Mouse (Mus musculus) liver, embryonic 16.5 days (tissue): ENCODE data around the gene B9d2. TPM values are rescaled to one million over a fixed set of nuclear protein-coding genes. Genes with fewer than 3 reads are reported as not detected.

ENCODE experiments used
- ATAC-seq: fragments of 200-750 bp; cut with Nextera tagmentation; 2 replicates; pipeline ENCODE4 v1.8.0; 2017; ENCODE audit warnings: low read depth, mild to moderate bottlenecking, moderate number of reproducible peaks, moderate library complexity
- H3K27ac ChIP-seq: fragments of 300-500 bp; sonication (generic); 2 replicates; pipeline ENCODE4 v1.5.1; 2014; ENCODE audit warnings: mild to moderate bottlenecking, low read length
- H3K27me3 ChIP-seq: fragments of 300-500 bp; sonication (generic); 2 replicates; pipeline ENCODE4 v1.6.1; 2014; ENCODE audit warnings: low read depth, low read length, mixed read lengths; ENCODE audit not compliant: control insufficient read depth, insufficient read depth
- H3K36me3 ChIP-seq: fragments of 300-500 bp; sonication (generic); 2 replicates; pipeline ENCODE4 v1.6.1; 2014; ENCODE audit warnings: mild to moderate bottlenecking; ENCODE audit not compliant: control insufficient read depth, insufficient read depth
- H3K4me1 ChIP-seq: fragments of 300-500 bp; sonication (generic); 2 replicates; pipeline ENCODE4 v1.6.1; 2014; ENCODE audit warnings: low read depth, low read length, mixed read lengths; ENCODE audit not compliant: control insufficient read depth
- H3K4me2 ChIP-seq: fragments of 300-500 bp; sonication (generic); 2 replicates; pipeline ENCODE4 v1.6.1; 2014; ENCODE audit warnings: low read depth, low read length, mixed read lengths
- H3K4me3 ChIP-seq: fragments of 300-500 bp; sonication (generic); 2 replicates; pipeline ENCODE4 v1.5.1; 2014; ENCODE audit warnings: low read depth, mild to moderate bottlenecking, low read length
- H3K9ac ChIP-seq: fragments of 300-500 bp; sonication (generic); 2 replicates; pipeline ENCODE4 v1.6.1; 2014; ENCODE audit warnings: low read depth, low read length
- H3K9me3 ChIP-seq: fragments of 300-500 bp; sonication (generic); replicated peaks from 2 replicates; pipeline ENCODE4 v1.6.1; 2016; ENCODE audit warnings: low read length; ENCODE audit not compliant: control insufficient read depth
- WGBS: fragments of 180-500 bp; shearing (Covaris S2); extraction: QIAGEN DNeasy Blood & Tissue Kit; methylation state at CpG from one replicate; pipeline ENCODE4 v1.1.7; 2014; ENCODE audit not compliant: insufficient replicate concordance; 5-methylcytosine and 5-hydroxymethylcytosine counted together
- polyA plus RNA-seq: library from polyadenylated mRNA; unstranded; fragments of >200 nt; fragmentation: Nextera tagmentation; extraction: Ambion mirVana; gene quantifications from 2 replicates; pipeline ENCODE4 v1.2.1, GENCODE M21; 2015

The B9d2 gene
- polyA plus RNA-seq, 1 experiment from 2014 or later: 20.1 TPM

DNA sequence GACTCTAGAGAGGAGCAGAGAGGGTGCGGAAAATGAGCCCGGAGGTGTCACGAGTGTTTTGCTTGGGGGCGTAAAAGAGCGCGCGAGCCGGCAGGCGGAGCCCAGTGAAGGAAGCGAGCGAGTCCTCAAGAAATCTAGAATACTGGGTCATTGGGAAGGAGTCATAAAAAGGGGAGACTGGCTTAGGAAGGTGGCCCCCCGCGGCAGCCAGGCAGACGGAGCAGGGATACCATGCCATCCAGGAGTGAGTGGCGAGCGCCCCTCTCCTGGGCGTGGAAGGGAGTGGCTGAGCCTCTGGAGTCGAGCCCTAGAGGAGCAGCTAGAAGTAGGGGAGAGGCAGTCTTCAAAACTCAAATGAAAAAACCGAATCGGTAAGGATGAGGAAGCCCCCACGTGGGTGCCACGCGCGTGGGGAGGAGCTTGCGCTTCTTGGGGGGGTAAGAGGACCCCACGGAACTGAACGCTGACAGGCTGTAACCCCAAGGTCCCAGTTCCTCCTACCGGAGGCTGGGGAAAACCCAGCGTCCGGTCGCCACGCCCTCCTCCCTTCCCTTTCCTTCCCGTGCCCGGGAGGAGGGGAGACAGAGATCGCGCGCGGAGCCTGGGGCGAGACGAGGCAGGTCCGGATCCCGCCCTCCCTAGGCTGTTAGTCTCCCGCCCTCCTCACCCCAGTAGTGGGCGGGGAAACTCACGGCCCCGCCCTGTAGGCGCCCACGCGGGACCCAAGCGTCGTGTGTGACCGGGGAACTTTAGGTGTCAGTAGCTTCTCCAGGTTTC, 8.4 kb downstream of the B9d2 start:
- Histone ChIP-seq H3K4me1 (peaks cover 62% of the 10 kb centered on the region), H3K4me3 (peak overlapping the region; percentile 89), H3K9me3 (no peaks in the 10 kb centered on the region), H3K36me3 (peaks cover 7% of the 10 kb centered on the region), H3K27ac (peak overlapping the region; percentile 96), H3K9ac (peak overlapping the region; percentile 92), H3K4me2 (peak overlapping the region; percentile 100), H3K27me3 (no peaks in the 10 kb centered on the region)
- under 1% methylated on average over 52 of the region's 52 CpGs for WGBS
- ATAC-seq: peak; percentile 81

DNA sequence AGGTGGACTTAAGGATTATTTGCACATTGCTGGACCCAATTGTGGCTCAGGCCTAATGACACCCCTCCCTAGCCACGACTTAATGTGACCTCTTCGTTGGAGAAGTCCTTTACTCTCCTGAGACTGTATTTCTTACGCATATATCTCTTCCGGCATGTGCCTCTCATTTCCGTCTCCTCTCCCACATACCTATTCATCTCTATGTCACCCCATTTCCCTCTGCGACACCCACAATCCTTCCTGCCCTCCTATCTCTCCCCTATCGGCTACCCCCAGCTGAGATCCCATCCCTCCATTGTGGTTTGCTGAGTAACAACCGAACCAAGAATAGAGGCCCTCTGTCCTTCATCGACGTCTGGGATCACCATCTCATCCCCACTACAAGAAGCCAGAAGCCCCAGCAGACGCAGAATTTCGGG, 9.0 kb downstream of the B9d2 start:
- H3K4me1 ChIP-seq: peaks cover 58% of the 10 kb centered on the region
- peak; percentile 22 for ATAC-seq

DNA sequence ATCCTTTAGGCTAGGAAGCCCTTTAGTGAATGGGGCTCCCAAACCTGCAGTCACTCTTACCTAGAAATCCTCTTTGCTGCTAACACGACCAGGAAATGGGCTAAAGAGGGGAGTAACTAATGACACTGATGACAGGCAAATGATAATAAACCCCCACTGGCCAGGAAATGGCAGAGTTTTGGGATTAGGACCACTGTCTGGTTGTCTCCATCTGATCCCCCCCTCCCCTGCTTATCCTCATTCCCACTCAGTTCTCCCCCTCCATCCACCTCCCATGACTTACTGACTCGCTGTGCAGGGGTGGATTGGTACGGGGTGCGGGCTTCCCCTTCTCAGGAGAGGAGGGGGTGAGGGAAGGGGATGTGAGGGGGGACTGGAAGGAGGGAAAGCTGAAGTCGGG, 9.5 kb downstream of the B9d2 start:
- H3K9ac ChIP-seq: peak overlapping the region; percentile 92
- no peak for ATAC-seq
- WGBS: 20% methylated on average over 5 of the region's 5 CpGs

More for the DNA sequence above, 9.0 kb downstream of the B9d2 start:
- WGBS: 2% methylated on average over 12 of the region's 12 CpGs
- H3K4me3 ChIP-seq: peak overlapping the region; percentile 89
- H3K27me3 ChIP-seq: no peaks in the 10 kb centered on the region
- peak overlapping the region; percentile 96 for H3K27ac ChIP-seq
- H3K9ac ChIP-seq: peak overlapping the region; percentile 92
- H3K36me3 ChIP-seq: peaks cover 7% of the 10 kb centered on the region
- peak overlapping the region; percentile 100 for H3K4me2 ChIP-seq
- H3K9me3 ChIP-seq: no peaks in the 10 kb centered on the region

DNA sequence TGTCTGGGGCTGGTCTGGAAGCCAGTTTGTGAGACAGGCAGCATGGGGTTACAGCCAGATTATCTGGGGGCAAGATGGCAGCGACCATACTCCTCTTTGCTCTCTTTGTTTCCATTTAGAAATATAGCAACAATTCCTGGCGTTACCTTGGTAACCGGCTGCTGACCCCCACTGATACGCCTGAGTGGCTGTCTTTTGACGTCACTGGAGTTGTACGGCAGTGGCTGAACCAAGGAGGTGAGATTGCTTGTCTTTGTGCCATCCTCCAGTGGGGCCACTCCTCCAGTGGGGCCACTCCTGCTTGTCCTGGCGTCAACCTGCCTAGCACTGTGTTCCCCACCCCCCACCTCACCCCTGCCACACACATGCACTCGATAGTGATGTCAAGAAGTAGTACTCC, 13.5 kb downstream of the B9d2 start:
- Histone ChIP-seq H3K9me3 (no peaks in the 10 kb centered on the region), H3K27ac (no peak overlapping the region), H3K4me1 (peaks cover 25% of the 10 kb centered on the region), H3K9ac (no peak overlapping the region), H3K27me3 (no peaks in the 10 kb centered on the region), H3K36me3 (peaks cover 16% of the 10 kb centered on the region), H3K4me3 (no peak overlapping the region), H3K4me2 (no peak overlapping the region)
- 65% methylated on average over 8 of the region's 8 CpGs for WGBS
- ATAC-seq: no peak

More for the DNA sequence above, 9.5 kb downstream of the B9d2 start:
- Histone ChIP-seq H3K9me3 (no peaks in the 10 kb centered on the region), H3K4me2 (peak overlapping the region; percentile 100), H3K27me3 (no peaks in the 10 kb centered on the region), H3K36me3 (peaks cover 10% of the 10 kb centered on the region), H3K27ac (peak overlapping the region; percentile 96), H3K4me1 (peaks cover 53% of the 10 kb centered on the region), H3K4me3 (peak overlapping the region; percentile 89)

DNA sequence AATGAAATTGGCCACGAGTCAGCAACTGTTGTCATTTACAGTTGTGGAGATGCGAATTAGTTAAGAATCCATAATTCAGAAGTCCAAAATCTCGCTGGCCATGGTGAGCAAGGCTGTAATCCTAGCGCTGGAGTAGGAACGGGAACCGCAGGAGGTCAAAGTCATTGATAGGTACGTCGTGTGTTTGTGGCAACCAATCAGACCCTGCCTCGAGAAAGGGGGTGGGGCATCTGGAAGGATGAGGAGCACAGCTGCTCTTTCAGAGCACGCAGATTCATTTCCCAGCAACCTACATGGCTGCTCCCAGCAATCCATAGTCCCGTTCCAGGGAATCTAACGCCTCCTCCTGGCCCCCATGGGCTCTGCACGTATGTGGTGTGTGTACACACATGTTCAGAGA, 19.3 kb downstream of the B9d2 start:
- Histone ChIP-seq H3K4me1 (peaks cover 13% of the 10 kb centered on the region), H3K36me3 (peaks cover 30% of the 10 kb centered on the region)

DNA sequence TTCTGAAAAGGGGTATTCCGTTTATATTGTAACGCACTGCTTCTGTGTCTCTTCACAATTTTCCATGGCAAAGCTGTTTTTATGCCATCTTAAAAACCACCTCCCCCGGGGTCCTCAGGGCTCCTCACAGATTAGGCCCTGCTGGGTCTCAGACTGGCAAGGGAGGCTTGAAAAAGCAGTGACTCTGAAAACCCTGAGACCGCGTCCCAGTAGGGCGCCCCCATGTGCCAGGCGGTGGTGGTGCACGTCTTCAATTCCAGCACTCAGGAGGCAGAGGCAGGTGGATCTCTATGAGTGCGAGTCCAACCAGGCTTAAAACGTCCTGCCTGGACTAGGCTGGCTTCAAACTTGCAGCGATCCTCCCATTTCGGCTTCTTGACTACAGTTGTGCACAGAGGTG, 20.2 kb downstream of the B9d2 start:
- H3K27me3 ChIP-seq: no peaks in the 10 kb centered on the region
- no peak overlapping the region for H3K4me2 ChIP-seq
- WGBS: 86% methylated on average over 12 of the region's 12 CpGs
- H3K36me3 ChIP-seq: peaks cover 28% of the 10 kb centered on the region
- no peak for ATAC-seq
- H3K9me3 ChIP-seq: peaks cover 5% of the 10 kb centered on the region
- no peak overlapping the region for H3K4me3 ChIP-seq
- H3K27ac ChIP-seq: no peak overlapping the region
- H3K9ac ChIP-seq: no peak overlapping the region
- peaks cover 17% of the 10 kb centered on the region for H3K4me1 ChIP-seq

More for the DNA sequence above, 19.3 kb downstream of the B9d2 start:
- WGBS: 76% methylated on average over 13 of the region's 13 CpGs
- Histone ChIP-seq H3K4me3 (no peak overlapping the region), H3K27ac (no peak overlapping the region), H3K27me3 (no peaks in the 10 kb centered on the region), H3K9ac (no peak overlapping the region), H3K4me2 (no peak overlapping the region), H3K9me3 (peaks cover 5% of the 10 kb centered on the region)
- no peak for ATAC-seq

DNA sequence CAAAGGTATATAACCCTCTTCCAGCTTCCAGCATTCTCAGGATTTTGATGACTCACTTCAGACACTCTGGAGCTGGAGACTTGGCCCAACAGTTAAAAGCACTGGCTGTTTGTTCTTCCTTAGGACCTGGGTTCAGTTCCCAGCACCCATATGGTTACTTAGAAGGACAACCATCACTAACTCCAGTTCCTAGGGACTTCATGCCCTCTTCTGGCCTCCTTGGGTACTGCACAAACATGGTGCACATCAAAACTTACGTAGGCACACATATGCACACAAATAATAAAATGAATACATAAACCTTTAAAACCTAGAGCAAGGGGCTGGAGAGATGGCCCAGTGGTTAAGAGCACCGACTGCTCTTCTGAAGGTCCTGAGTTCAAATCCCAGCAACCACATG, 21.8 kb downstream of the B9d2 start:
- 87% methylated on average over 2 of the region's 2 CpGs for WGBS
- Histone ChIP-seq H3K27me3 (no peaks in the 10 kb centered on the region), H3K4me1 (peaks cover 27% of the 10 kb centered on the region), H3K9me3 (peaks cover 5% of the 10 kb centered on the region), H3K36me3 (peaks cover 23% of the 10 kb centered on the region), H3K27ac (no peak overlapping the region), H3K4me2 (no peak overlapping the region), H3K4me3 (no peak overlapping the region), H3K9ac (no peak overlapping the region)
- ATAC-seq: no peak

DNA sequence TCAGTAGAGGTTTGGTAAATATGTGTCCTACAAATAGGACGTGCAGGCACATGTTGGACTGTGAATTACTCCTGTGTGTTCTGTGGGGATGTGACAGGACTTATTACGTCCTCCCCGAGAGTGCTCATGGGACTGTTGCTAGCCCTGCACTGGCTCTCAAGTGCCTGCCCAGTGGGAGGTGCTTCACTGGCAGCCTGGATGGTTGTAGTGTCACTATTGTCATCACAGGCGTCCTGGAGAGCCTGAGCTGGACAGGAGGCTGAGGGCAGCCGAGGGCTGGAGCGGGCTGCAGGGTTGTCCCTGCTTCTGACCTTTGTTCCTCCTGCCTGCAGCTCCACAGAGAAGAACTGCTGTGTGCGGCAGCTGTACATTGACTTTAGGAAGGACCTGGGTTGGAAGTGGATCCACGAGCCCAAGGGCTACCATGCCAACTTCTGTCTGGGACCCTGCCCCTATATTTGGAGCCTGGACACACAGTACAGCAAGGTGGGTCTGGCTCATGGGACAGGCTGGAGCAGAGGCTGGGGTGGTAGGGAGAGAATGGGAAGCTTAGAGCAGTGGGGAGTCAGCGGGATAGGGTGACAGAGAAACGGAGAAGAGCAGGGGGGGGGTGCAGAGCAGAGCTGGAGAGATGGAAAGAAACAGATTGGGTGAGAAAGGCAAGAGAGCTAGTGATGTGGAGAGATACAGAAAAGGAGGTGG, 23.4 kb downstream of the B9d2 start:
- Histone ChIP-seq H3K4me3 (peak overlapping the region; percentile 7), H3K27ac (0 out of 2 replicates have a peak overlapping the region, but pooled peaks have one; percentile 20), H3K9ac (no peak overlapping the region), H3K36me3 (peaks cover 23% of the 10 kb centered on the region), H3K4me1 (peaks cover 34% of the 10 kb centered on the region), H3K4me2 (peak overlapping the region; percentile 10), H3K27me3 (no peaks in the 10 kb centered on the region), H3K9me3 (peaks cover 5% of the 10 kb centered on the region)
- ATAC-seq: peak; percentile 70
- WGBS: 67% methylated on average over 10 of the region's 10 CpGs
